Mouse (Mus musculus) fat pad, adult 2 months (tissue): ENCODE results near the gene Bicc1.

Source experiments
- DNase-seq: peaks from one replicate; pipeline ENCODE4 v3.0.0-alpha.2; 2011; ENCODE audit warnings: low read depth, low spot score; ENCODE audit errors: extremely low read depth

The Bicc1 gene

GRCm38 (mm10) chr10:71060269-71060668, 99.2 kb downstream of the Bicc1 start:
- no peak for DNase-seq

- DNase-seq = no peak
Measured at GRCm38 (mm10) chr10:71058616-71059247, 100.8 kb downstream of the Bicc1 start.

- DNase-seq = no peak
Measured at GRCm38 (mm10) chr10:71058070-71058469, 101.4 kb downstream of the Bicc1 start.

GRCm38 (mm10) chr10:71052748-71053147, 106.8 kb downstream of the Bicc1 start:
- DNase-seq = no peak

DNA sequence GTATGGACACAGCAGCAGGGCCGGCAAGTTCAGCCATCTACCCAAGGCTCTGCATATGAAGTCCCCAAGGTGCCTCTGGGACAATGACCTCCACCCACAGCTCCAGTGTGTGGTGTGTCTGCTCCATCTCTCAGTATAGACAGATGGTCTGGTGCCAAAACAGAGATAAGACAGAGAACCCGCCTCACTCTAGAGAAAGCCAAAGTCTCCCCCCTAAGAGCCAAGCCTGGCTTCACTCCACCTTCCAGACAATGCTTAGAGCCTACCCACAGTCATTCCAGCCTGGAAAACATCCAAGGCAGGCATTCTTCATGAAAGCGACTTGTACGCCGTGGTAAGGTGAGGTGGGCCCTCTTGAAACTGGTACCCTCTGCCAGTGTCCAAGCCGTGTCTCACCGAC, 107.3 kb downstream of the Bicc1 start:
- no peak for DNase-seq

- no peak for DNase-seq
Measured at GRCm38 (mm10) chr10:71050722-71051333, 108.7 kb downstream of the Bicc1 start.

DNA sequence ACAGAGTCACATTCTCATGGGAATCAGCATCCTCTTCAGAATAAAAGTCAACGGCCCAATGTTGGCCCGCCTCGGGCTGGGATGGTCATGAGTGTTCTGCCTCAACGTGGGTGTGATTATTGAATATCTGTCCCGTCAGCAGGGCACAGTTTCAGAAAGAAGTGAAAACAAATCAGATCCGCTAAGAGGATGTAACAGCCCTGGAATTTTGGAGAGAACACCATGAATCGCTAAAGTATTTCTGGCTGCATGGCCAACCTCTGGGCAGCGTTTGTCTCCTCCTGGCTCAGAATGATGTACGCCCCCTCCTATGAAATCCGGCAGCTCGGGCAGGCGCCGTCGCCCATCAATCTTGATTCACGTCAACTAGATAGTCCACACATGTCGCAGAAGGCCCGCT, 110.2 kb downstream of the Bicc1 start:
- no peak for DNase-seq

DNA sequence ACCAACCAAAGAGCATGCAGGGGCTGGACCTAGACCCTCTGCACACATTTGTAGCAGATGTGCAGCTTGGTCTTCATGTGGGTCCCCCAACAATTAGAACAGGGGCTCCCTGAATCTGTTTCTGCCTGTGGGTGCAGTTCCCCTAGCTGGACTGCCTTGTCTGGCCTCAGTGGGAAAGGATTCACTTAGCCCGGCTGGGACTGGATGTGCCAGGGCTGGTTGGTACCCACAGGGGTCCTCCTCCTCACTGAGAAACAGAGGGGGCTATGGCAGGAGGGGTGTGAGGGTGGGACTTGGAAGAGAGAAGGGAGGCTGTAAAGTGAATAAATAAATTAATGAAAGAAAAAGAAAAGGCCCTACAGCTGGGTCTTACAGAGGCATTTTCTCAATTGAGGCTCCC, 115.1 kb downstream of the Bicc1 start:
- DNase-seq = no peak

DNA sequence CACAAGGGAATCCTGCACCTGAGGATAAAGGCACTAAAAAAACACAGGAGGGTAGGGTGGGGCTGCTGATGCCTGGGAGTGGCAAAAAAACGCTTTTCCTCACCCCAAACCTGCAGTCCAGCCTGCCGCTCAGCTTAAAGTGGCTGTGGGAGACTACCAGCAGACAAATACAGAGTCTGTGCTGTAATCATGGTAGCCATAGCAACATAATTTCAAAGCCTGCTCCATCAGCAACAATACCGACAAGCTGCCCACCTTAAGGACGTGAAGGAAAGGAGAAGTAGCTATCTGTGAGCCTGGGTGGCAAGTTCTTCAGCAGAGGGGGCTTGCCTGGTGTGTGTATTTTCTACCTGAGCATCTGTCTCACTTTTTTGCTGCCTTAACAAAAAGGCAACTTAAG, 117.6 kb downstream of the Bicc1 start:
- no peak for DNase-seq

GRCm38 (mm10) chr10:71036484-71036883, 123.0 kb downstream of the Bicc1 start:
- DNase-seq = no peak

- DNase-seq = no peak
Measured at GRCm38 (mm10) chr10:71028996-71029395, 130.5 kb downstream of the Bicc1 start.

DNA sequence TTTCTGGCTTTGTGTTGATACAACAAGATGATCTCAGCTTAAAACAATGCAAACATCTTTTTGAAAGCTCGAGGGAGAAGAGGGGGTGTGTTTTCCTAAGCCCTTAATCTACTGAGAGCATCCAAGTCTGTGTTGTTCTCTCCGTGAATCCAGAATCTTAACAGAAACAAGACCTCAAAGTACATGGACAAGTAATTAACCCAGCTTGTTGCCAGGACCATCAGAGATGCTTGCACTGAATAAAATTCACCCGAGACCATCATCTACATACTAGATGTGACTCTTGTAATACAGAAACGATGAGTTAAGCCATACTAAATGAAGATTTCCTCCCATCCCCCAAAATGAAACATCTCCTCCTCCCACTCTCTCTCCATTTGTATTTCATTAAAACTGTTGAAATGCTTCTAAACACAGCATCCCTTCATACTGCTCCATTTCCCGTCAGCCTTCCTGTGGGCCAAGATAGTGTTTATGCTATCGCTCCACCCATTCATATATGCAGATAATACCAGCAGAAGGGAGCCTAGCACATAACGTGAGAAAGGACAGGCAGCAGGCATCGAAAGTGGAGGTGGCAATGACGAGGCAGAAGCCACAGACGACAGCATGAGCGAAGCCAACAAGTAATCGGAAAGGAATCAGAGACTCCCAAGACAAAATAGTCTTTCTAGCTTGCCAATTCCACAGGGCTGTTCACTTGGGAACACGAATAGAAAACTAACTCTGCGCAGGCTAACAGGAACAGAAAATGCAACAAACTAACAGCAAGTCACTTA, 131.2 kb downstream of the Bicc1 start:
- no peak for DNase-seq

- DNase-seq = no peak
Measured at GRCm38 (mm10) chr10:71025131-71025894, 134.2 kb downstream of the Bicc1 start.

- no peak for DNase-seq
Measured at GRCm38 (mm10) chr10:71024681-71025080, 134.8 kb downstream of the Bicc1 start.

DNA sequence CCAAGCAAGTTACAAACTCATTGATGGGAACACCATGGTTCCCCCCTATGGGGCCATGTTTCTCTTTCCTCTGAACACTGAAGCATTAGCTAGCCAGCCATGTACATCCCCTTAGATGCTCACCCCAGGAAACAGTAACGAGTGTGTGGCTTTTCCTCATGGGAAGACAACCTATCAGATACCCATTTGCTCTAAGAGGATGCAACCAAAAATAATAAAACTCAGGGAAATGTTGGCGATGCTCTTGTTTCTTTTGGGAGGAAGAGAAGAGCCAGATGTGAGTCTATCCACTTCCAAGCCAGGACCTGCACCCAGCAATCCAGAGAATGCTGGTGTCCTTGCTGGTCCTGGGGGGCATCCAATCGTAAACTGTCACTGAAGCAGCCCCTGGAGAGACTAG, 136.0 kb downstream of the Bicc1 start:
- DNase-seq = no peak

GRCm38 (mm10) chr10:71020459-71020858, 139.0 kb downstream of the Bicc1 start:
- DNase-seq = no peak

GRCm38 (mm10) chr10:71019836-71020235, 139.7 kb downstream of the Bicc1 start:
- no peak for DNase-seq

GRCm38 (mm10) chr10:71009771-71010496, 149.6 kb downstream of the Bicc1 start:
- no peak for DNase-seq

DNA sequence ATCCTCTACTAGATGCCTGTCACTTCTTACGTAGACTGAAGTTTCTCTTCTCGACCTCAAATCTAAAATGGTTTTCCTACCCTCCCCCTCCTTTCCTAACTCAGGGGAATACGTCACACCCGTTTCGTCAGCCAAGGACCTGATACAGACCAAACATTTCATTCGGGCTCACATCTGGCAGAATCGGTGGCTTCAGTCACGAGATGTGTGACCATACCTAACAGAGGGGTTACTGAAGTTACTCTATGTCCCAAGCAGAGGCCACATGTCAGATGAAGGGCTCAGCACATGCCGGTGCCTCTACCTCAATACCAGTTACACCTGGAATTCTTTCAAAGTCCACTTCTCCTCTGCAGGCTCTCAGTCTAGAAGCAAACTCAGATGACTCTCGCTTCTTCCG, 150.8 kb downstream of the Bicc1 start:
- no peak for DNase-seq

- DNase-seq = no peak
Measured at GRCm38 (mm10) chr10:71007956-71008355, 151.5 kb downstream of the Bicc1 start.

DNA sequence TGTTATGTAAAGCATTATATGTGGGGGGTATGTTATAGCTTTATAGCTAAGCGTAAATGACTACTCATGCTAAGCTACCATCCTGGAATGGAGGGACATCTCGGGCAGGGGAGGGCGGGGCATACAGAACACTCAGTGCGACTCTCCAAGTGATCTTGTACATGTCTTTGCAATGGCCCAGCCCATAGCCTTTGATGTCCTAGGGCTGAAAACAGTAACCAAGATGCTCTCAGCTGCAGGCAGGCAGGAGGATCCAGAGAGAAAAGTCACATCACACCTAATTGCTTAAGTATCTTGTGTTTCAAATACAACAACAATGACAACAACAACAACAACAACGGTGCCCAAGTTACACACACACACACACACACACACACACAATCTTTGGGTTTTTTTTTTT, 152.0 kb downstream of the Bicc1 start:
- no peak for DNase-seq
